7 mouse cellular contexts compared by ENCODE assay signal in the genomic region with DNA sequence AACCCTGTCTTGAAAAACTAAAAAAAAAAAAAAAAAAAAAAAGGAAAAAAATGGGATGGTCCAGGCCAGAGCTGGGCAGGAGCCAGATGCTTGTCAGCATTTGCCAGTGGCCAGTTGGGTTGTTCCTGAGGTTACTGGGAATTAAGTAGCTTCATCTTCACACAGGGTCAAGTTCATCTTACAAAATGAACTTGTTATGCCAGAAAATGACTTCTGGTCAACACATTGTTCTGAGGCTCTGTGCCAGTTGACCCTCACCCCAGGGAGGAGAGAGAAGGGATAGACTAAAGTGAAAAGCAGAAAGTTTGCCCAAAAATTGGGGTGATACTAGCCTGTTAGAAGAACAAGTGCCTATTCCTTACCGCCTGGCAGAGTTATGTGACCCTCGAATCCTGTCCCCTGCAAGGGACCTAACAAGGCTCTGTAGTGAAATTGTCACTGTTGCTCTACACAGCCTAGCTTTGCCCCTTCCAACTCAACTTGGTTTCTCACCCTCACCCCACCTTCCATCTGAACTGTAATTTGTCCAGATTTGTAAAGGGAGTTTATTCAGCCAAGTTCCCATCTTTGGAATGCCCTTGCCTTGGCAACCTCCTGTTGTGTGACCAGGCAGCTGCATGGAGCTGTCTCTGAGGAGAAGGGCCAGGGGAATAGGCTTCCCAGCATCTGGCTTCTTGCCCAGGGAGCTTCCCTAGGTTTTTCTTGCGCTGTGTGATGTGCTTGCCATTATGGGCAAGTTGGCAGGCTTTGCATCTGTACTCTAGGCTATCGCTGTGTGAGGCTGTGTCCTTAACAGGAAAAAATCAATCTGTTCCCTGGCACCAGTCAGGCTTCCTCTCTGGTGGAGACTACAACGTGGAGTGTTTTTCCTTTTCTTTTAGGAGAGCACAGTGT. TPM values are rescaled to one million over a fixed set of nuclear protein-coding genes. Genes with fewer than 3 reads are reported as not detected.
A peak's percentile ranks its signal among the peaks of the same experiment; 100 is the strongest.
DNase-seq lines count a peak whose midpoint lies in the region; ATAC-seq and TF ChIP-seq lines count a peak whose summit lies in the region.

No protein-coding gene starts in this region.

- 27% methylated on average over 5 of the region's 5 CpGs for WGBS in liver, adult 2 months
- WGBS in liver, embryonic 12.5 days (ENCODE audit: insufficient replicate concordance) = 80% methylated on average over 5 of the region's 5 CpGs
- 84% methylated on average over 5 of the region's 5 CpGs for whole genome bisulfite sequencing in intestine, embryonic 14.5 days
- 51% methylated on average over 5 of the region's 5 CpGs for WGBS in lung, postnatal 0 days
- WGBS in stomach, postnatal 0 days = 64% methylated on average over 5 of the region's 5 CpGs

- TF ChIP-seq POLR2A in liver, adult 2 months (IDR thresholded peaks at IDR 0.05; ENCODE audit: extremely low read depth, insufficient read depth, low read length) = no peak

- DNase-seq in liver, adult 2 months (ENCODE audit: extremely low read depth, low read depth, low spot score) = peak; percentile 94
- peak; percentile 49 to 64 for DNase-seq in frontal cortex, postnatal 14 days (ENCODE audit: low spot score in 2 of 2)
- no peak for DNase-seq in intestine, embryonic 14.5 days (ENCODE audit: low spot score)
- DNase-seq in lung, postnatal 0 days (ENCODE audit: low spot score) = peak; percentile 80
- no peak for DNase-seq in stomach, postnatal 0 days (ENCODE audit: low spot score)
- DNase-seq in yolk sac, embryonic 10.5 days (ENCODE audit: low spot score) = no peak

- peaks cover 57% of the 10 kb centered on the region for H3K36me3 ChIP-seq in liver, adult 2 months (ENCODE audit: control insufficient read depth, insufficient read depth, low read length)
- peaks cover 87% of the 10 kb centered on the region for H3K36me3 ChIP-seq in liver, embryonic 12.5 days
- H3K36me3 ChIP-seq in intestine, embryonic 14.5 days (ENCODE audit: control insufficient read depth, insufficient read depth, low read length) = peaks cover 82% of the 10 kb centered on the region
- H3K36me3 ChIP-seq in lung, postnatal 0 days (ENCODE audit: insufficient read depth, low read length) = peaks cover 59% of the 10 kb centered on the region
- peaks cover 26% of the 10 kb centered on the region for H3K36me3 ChIP-seq in stomach, postnatal 0 days (ENCODE audit: control insufficient read depth, insufficient read depth, low read length)

- no peaks in the 10 kb centered on the region for H3K79me2 ChIP-seq in liver, adult 2 months (ENCODE audit: control insufficient read depth, insufficient read depth, low read length)

- no peaks in the 10 kb centered on the region for H3K27me3 ChIP-seq in liver, adult 2 months (ENCODE audit: control insufficient read depth, insufficient read depth, low read length)
- no peaks in the 10 kb centered on the region for H3K27me3 ChIP-seq in liver, embryonic 12.5 days (replicated peaks)
- no peaks in the 10 kb centered on the region for H3K27me3 ChIP-seq in intestine, embryonic 14.5 days (replicated peaks; ENCODE audit: control insufficient read depth, insufficient read depth, low read length)
- H3K27me3 ChIP-seq in lung, postnatal 0 days (replicated peaks; ENCODE audit: insufficient read depth, low read length) = no peaks in the 10 kb centered on the region
- H3K27me3 ChIP-seq in stomach, postnatal 0 days (ENCODE audit: control insufficient read depth, insufficient read depth, low read length) = no peaks in the 10 kb centered on the region

- peaks cover 16% of the 10 kb centered on the region for H3K4me1 ChIP-seq in liver, adult 2 months (ENCODE audit: control insufficient read depth, insufficient read depth, low read length)
- H3K4me1 ChIP-seq in liver, embryonic 12.5 days = no peaks in the 10 kb centered on the region
- no peaks in the 10 kb centered on the region for H3K4me1 ChIP-seq in intestine, embryonic 14.5 days (replicated peaks; ENCODE audit: control insufficient read depth, insufficient read depth, low read length)
- H3K4me1 ChIP-seq in lung, postnatal 0 days (ENCODE audit: insufficient read depth, low read depth, low read length) = peaks cover 5% of the 10 kb centered on the region; the same call in 1 of the 2 replicates
- 0 out of 2 replicates have a peak, but pooled peaks cover 2% of the 10 kb centered on the region for H3K4me1 ChIP-seq in stomach, postnatal 0 days (replicated peaks; ENCODE audit: control insufficient read depth, insufficient read depth)

- peak overlapping the region; percentile 79 for H3K27ac ChIP-seq in liver, adult 2 months (replicated peaks; ENCODE audit: insufficient read depth, low read depth, low read length)
- H3K27ac ChIP-seq in liver, embryonic 12.5 days = no peak overlapping the region
- H3K27ac ChIP-seq in intestine, embryonic 14.5 days (ENCODE audit: low read depth) = peak overlapping the region; percentile 18; the same call in 1 of the 2 replicates
- H3K27ac ChIP-seq in lung, postnatal 0 days (ENCODE audit: low read length) = peak overlapping the region; percentile 73
- H3K27ac ChIP-seq in stomach, postnatal 0 days (replicated peaks) = peak overlapping the region; percentile 61

- ATAC-seq in liver, embryonic 12.5 days = no peak
- no peak for ATAC-seq in intestine, embryonic 14.5 days (replicated peaks; ENCODE audit: low FRiP score, low TSS enrichment, low read depth)
- peak; percentile 83 for ATAC-seq in lung, postnatal 0 days
- ATAC-seq in stomach, postnatal 0 days (ENCODE audit: low FRiP score, low TSS enrichment) = peak; percentile 46; the same call in 1 of the 2 replicates

- no peak overlapping the region for H3K4me2 ChIP-seq in liver, embryonic 12.5 days
- no peak overlapping the region for H3K4me2 ChIP-seq in intestine, embryonic 14.5 days (ENCODE audit: low read length)
- no peak overlapping the region for H3K4me2 ChIP-seq in lung, postnatal 0 days (replicated peaks; ENCODE audit: low read depth, low read length)
- H3K4me2 ChIP-seq in stomach, postnatal 0 days (replicated peaks; ENCODE audit: low read depth) = no peak overlapping the region

- H3K9me3 ChIP-seq in liver, embryonic 12.5 days (replicated peaks) = no peaks in the 10 kb centered on the region
- no peaks in the 10 kb centered on the region for H3K9me3 ChIP-seq in intestine, embryonic 14.5 days (ENCODE audit: control insufficient read depth, low read length)
- no peaks in the 10 kb centered on the region for H3K9me3 ChIP-seq in lung, postnatal 0 days (ENCODE audit: low read length)
- no peaks in the 10 kb centered on the region for H3K9me3 ChIP-seq in stomach, postnatal 0 days (ENCODE audit: control insufficient read depth, low read length)

- H3K9ac ChIP-seq in liver, adult 2 months (ENCODE audit: low read depth, low read length) = peak overlapping the region; percentile 3; the same call in 1 of the 2 replicates
- H3K9ac ChIP-seq in liver, embryonic 12.5 days = no peak overlapping the region
- H3K9ac ChIP-seq in intestine, embryonic 14.5 days (ENCODE audit: low read length) = no peak overlapping the region
- no peak overlapping the region for H3K9ac ChIP-seq in lung, postnatal 0 days (replicated peaks; ENCODE audit: low read depth)
- no peak overlapping the region for H3K9ac ChIP-seq in stomach, postnatal 0 days (ENCODE audit: low read length)

- no peak overlapping the region for H3K4me3 ChIP-seq in liver, adult 2 months (ENCODE audit: insufficient read depth, low read depth, low read length)
- H3K4me3 ChIP-seq in liver, embryonic 12.5 days = no peak overlapping the region
- H3K4me3 ChIP-seq in intestine, embryonic 14.5 days (ENCODE audit: low read depth, low read length) = no peak overlapping the region
- no peak overlapping the region for H3K4me3 ChIP-seq in lung, postnatal 0 days (ENCODE audit: low read depth, low read length)
- H3K4me3 ChIP-seq in stomach, postnatal 0 days (ENCODE audit: low read depth, low read length) = no peak overlapping the region

- peak; percentile 17; the same call in 1 of the 2 replicates for TF ChIP-seq EP300 in lung, postnatal 0 days (IDR thresholded peaks at IDR 0.05)
- no peak for TF ChIP-seq EP300 in stomach, postnatal 0 days (optimal IDR thresholded peaks at IDR 0.05)

- no peak for TF ChIP-seq CTCF in liver, adult 2 months (IDR thresholded peaks at IDR 0.05; ENCODE audit: low read depth, low read length)
- TF ChIP-seq CTCF in lung, postnatal 0 days (IDR thresholded peaks at IDR 0.05) = no peak
- TF ChIP-seq CTCF in stomach, postnatal 0 days (IDR thresholded peaks at IDR 0.05; ENCODE audit: low read depth) = no peak

RNA-seq across cellular contexts. Expression of a gene that starts 10.6 kb away (rescaled TPM):
- 16.3 and 18.5 TPM in 2 replicates for total RNA-seq in liver, adult 2 months (2014; rRNA removed)
- polyA plus RNA-seq in liver, adult 2 months (2012; rRNA removed) = 11.2 and 12.4 TPM in 2 replicates
- 17.5 and 24.0 TPM in 2 replicates for polyA plus RNA-seq in liver, embryonic 12.5 days (2016; fragmentation: Nextera tagmentation; extraction: Ambion mirVana)
- 47.2 and 55.1 TPM in 2 replicates for polyA plus RNA-seq in intestine, embryonic 14.5 days (2014; fragmentation: Nextera tagmentation; extraction: Ambion mirVana)
- 29.5 and 32.3 TPM in 2 replicates for polyA plus RNA-seq in lung, postnatal 0 days (2015; fragmentation: Nextera tagmentation; extraction: Ambion mirVana)
- 18.9 and 22.3 TPM in 2 replicates for polyA plus RNA-seq in stomach, postnatal 0 days (2015; fragmentation: Nextera tagmentation; extraction: Ambion mirVana)

RNA-seq across cellular contexts. Expression of a gene that starts 11.0 kb away (rescaled TPM):
- total RNA-seq in liver, adult 2 months (2014; rRNA removed) = 26.7 and 29.3 TPM in 2 replicates
- polyA plus RNA-seq in liver, adult 2 months (2012; rRNA removed) = 19.0 and 27.7 TPM in 2 replicates
- 9.8 and 10.6 TPM in 2 replicates for polyA plus RNA-seq in liver, embryonic 12.5 days (2016; fragmentation: Nextera tagmentation; extraction: Ambion mirVana)
- polyA plus RNA-seq in intestine, embryonic 14.5 days (2014; fragmentation: Nextera tagmentation; extraction: Ambion mirVana) = 14.6 and 15.4 TPM in 2 replicates
- polyA plus RNA-seq in lung, postnatal 0 days (2015; fragmentation: Nextera tagmentation; extraction: Ambion mirVana) = 21.1 and 22.3 TPM in 2 replicates
- 17.8 and 19.7 TPM in 2 replicates for polyA plus RNA-seq in stomach, postnatal 0 days (2015; fragmentation: Nextera tagmentation; extraction: Ambion mirVana)

RNA-seq across cellular contexts. Expression of a gene that starts 18.6 kb away (rescaled TPM):
- 5.3 and 5.4 TPM in 2 replicates for total RNA-seq in liver, adult 2 months (2014; rRNA removed)
- polyA plus RNA-seq in liver, adult 2 months (2012; rRNA removed) = 6.3 and 7.2 TPM in 2 replicates
- polyA plus RNA-seq in liver, embryonic 12.5 days (2016; fragmentation: Nextera tagmentation; extraction: Ambion mirVana) = 9.2 and 11.0 TPM in 2 replicates
- 443 and 452 TPM in 2 replicates for polyA plus RNA-seq in intestine, embryonic 14.5 days (2014; fragmentation: Nextera tagmentation; extraction: Ambion mirVana)
- polyA plus RNA-seq in lung, postnatal 0 days (2015; fragmentation: Nextera tagmentation; extraction: Ambion mirVana) = 153 and 184 TPM in 2 replicates
- 881 and 1,168 TPM in 2 replicates for polyA plus RNA-seq in stomach, postnatal 0 days (2015; fragmentation: Nextera tagmentation; extraction: Ambion mirVana)

RNA-seq across cellular contexts. Expression of a gene that starts 37.8 kb away (rescaled TPM):
- 48.9 and 60.9 TPM in 2 replicates for total RNA-seq in liver, adult 2 months (2014; rRNA removed)
- 330 and 511 TPM in 2 replicates for polyA plus RNA-seq in liver, adult 2 months (2012; rRNA removed)
- 31.5 and 33.3 TPM in 2 replicates for polyA plus RNA-seq in liver, embryonic 12.5 days (2016; fragmentation: Nextera tagmentation; extraction: Ambion mirVana)
- 37.9 and 41.2 TPM in 2 replicates for polyA plus RNA-seq in intestine, embryonic 14.5 days (2014; fragmentation: Nextera tagmentation; extraction: Ambion mirVana)
- polyA plus RNA-seq in lung, postnatal 0 days (2015; fragmentation: Nextera tagmentation; extraction: Ambion mirVana) = 55.4 and 58.7 TPM in 2 replicates
- polyA plus RNA-seq in stomach, postnatal 0 days (2015; fragmentation: Nextera tagmentation; extraction: Ambion mirVana) = 41.0 and 46.1 TPM in 2 replicates

Comparison
In these comparisons a context has a peak if more than half of its experiments do, and no peak if none do; other contexts are left out.
1. DNase-seq: peak in liver, adult 2 months (single experiment), frontal cortex, postnatal 14 days (2 of 2) and lung, postnatal 0 days (single experiment); none in intestine, embryonic 14.5 days (single experiment), stomach, postnatal 0 days (single experiment) and yolk sac, embryonic 10.5 days (single experiment).
2. ATAC-seq: peak in lung, postnatal 0 days (single experiment) and stomach, postnatal 0 days (single experiment); none in liver, embryonic 12.5 days (single experiment) and intestine, embryonic 14.5 days (single experiment).
3. RNA of a gene that starts 18.6 kb away (polyA plus RNA-seq): 881 to 1,168 TPM in stomach, postnatal 0 days, 443 to 452 TPM in intestine, embryonic 14.5 days and 153 to 184 TPM in lung, postnatal 0 days; 9.2 to 11.0 TPM in liver, embryonic 12.5 days and 6.3 to 7.2 TPM in liver, adult 2 months; every median in the first group is over 10 times any median in the second.